22 mouse cellular contexts compared by ENCODE assay signal in genomic region chr10:96231309-96231708, GRCm38 (mm10).
DNase-seq lines count a peak whose midpoint lies in the region; ATAC-seq lines count a peak whose summit lies in the region.
"Had no signal": no experiment of that assay in that cellular context is flagged by ENCODE, and none has a peak within 500 bp of the region (broad histone marks: within the 10 kb centered on the region; RNA-seq: fewer than 3 reads in every experiment).

No protein-coding gene starts in this region.

- H3K27ac ChIP-seq in liver, embryonic 16.5 days (ENCODE audit: low read length): peak overlapping the region; percentile 63
- no peak overlapping the region for H3K27ac ChIP-seq in kidney, embryonic 14.5 days (ENCODE audit: low read depth, low read length)
- H3K27ac ChIP-seq: embryonic facial prominence, embryonic 12.5 days; forebrain, embryonic 13.5 days; heart, embryonic 13.5 days; hindbrain, embryonic 15.5 days had no signal

- H3K4me3 ChIP-seq in liver, embryonic 16.5 days (ENCODE audit: low read depth, low read length): no peak overlapping the region
- no peak overlapping the region for H3K4me3 ChIP-seq in kidney, embryonic 14.5 days (ENCODE audit: low read length)
- H3K4me3 ChIP-seq: embryonic facial prominence, embryonic 12.5 days; forebrain, embryonic 13.5 days; heart, embryonic 13.5 days; hindbrain, embryonic 15.5 days had no signal

- ATAC-seq in liver, embryonic 16.5 days (ENCODE audit: low read depth): no peak
- 0 out of 2 replicates have a peak, but pooled peaks have one; percentile 12 for ATAC-seq in granulocyte monocyte progenitor cell, adult 5-6 weeks (replicated peaks; ENCODE audit: poor library complexity, severe bottlenecking)
- no peak for ATAC-seq in kidney, embryonic 14.5 days (ENCODE audit: low FRiP score, low TSS enrichment)
- ATAC-seq: forebrain, embryonic 13.5 days; forebrain, postnatal 0 days had no signal

- H3K4me1 ChIP-seq in liver, embryonic 16.5 days (ENCODE audit: control insufficient read depth, low read depth, low read length): peaks cover 2% of the 10 kb centered on the region; the same call in 1 of the 2 replicates
- H3K4me1 ChIP-seq in kidney, embryonic 14.5 days (ENCODE audit: control insufficient read depth, insufficient read depth, low read length): no peaks in the 10 kb centered on the region
- H3K4me1 ChIP-seq: forebrain, embryonic 13.5 days; hindbrain, embryonic 15.5 days had no signal

- no peak overlapping the region for H3K4me2 ChIP-seq in liver, embryonic 16.5 days (ENCODE audit: low read depth, low read length)
- no peak overlapping the region for H3K4me2 ChIP-seq in kidney, embryonic 14.5 days (replicated peaks; ENCODE audit: low read depth, low read length)
- H3K4me2 ChIP-seq: embryonic facial prominence, embryonic 12.5 days; forebrain, embryonic 13.5 days; heart, embryonic 13.5 days; hindbrain, embryonic 15.5 days had no signal

- H3K36me3 ChIP-seq in liver, embryonic 16.5 days (ENCODE audit: control insufficient read depth, insufficient read depth): no peaks in the 10 kb centered on the region
- H3K36me3 ChIP-seq in kidney, embryonic 14.5 days (ENCODE audit: control insufficient read depth, insufficient read depth, low read length): no peaks in the 10 kb centered on the region
- H3K36me3 ChIP-seq: embryonic facial prominence, embryonic 12.5 days; G1E; heart, embryonic 13.5 days; hindbrain, embryonic 15.5 days had no signal

- H3K9me3 ChIP-seq in liver, embryonic 16.5 days (replicated peaks; ENCODE audit: control insufficient read depth, low read length): no peaks in the 10 kb centered on the region
- H3K9me3 ChIP-seq in kidney, embryonic 14.5 days (ENCODE audit: control insufficient read depth, low read length): no peaks in the 10 kb centered on the region
- H3K9me3 ChIP-seq: embryonic facial prominence, embryonic 12.5 days; forebrain, embryonic 13.5 days; heart, embryonic 13.5 days; hindbrain, embryonic 15.5 days had no signal

- H3K27me3 ChIP-seq in liver, embryonic 16.5 days (ENCODE audit: control insufficient read depth, insufficient read depth, low read depth, low read length): no peaks in the 10 kb centered on the region
- no peaks in the 10 kb centered on the region for H3K27me3 ChIP-seq in kidney, embryonic 14.5 days (ENCODE audit: control insufficient read depth, insufficient read depth, low read length)
- H3K27me3 ChIP-seq: embryonic facial prominence, embryonic 12.5 days; forebrain, embryonic 13.5 days; heart, embryonic 13.5 days; hindbrain, embryonic 15.5 days had no signal

- no peak overlapping the region for H3K9ac ChIP-seq in liver, embryonic 16.5 days (ENCODE audit: low read depth, low read length)
- H3K9ac ChIP-seq in kidney, embryonic 14.5 days (ENCODE audit: low read depth, low read length): no peak overlapping the region
- H3K9ac ChIP-seq: embryonic facial prominence, embryonic 12.5 days; forebrain, embryonic 13.5 days; forebrain, postnatal 0 days; heart, embryonic 13.5 days; hindbrain, embryonic 15.5 days had no signal

- DNase-seq in liver: no peak
- peak; percentile 14 for DNase-seq in 416B (ENCODE audit: low read depth)
- DNase-seq in Muller cell, postnatal 12 days (ENCODE audit: inconsistent ontology term): peak; percentile 22
- no peak for DNase-seq in cerebellum, postnatal 10 days
- no peak for DNase-seq in urinary bladder, postnatal 36 days (ENCODE audit: low spot score in 2 of 2)
- DNase-seq: adrenal gland, adult 2 months; adrenal gland, postnatal 25 days; cerebellum, adult 11 months; cerebellum, adult 8-10 months; cerebellum, postnatal 25 days; forebrain, postnatal 0 days; gastrocnemius, postnatal 36 days; heart, postnatal 36 days; kidney, adult 8-10 months had no signal

- WGBS in liver, embryonic 16.5 days (ENCODE audit: insufficient replicate concordance): 63% methylated on average over 6 of the region's 6 CpGs
- WGBS in kidney, embryonic 14.5 days: 89% methylated on average over 6 of the region's 6 CpGs

Comparison
In these comparisons a context has a peak if more than half of its experiments do, and no peak if none do; other contexts are left out.
1. DNase-seq: peak in 416B (single experiment) and Muller cell, postnatal 12 days (single experiment); none in liver (single experiment), cerebellum, postnatal 10 days (0 of 2) and urinary bladder, postnatal 36 days (0 of 2).